Mouse (Mus musculus) limb, embryonic 13.5 days (tissue): ENCODE data around the gene Rai1. TPM values are rescaled to one million over a fixed set of nuclear protein-coding genes. Genes with fewer than 3 reads are reported as not detected.
A peak's percentile ranks its signal among the peaks of the same experiment; 100 is the strongest.

ENCODE experiments used
- ATAC-seq: fragments of 200-750 bp; cut with Nextera tagmentation; 2 replicates; pipeline ENCODE4 v1.8.0; 2017; ENCODE audit warnings: low read depth, moderate number of reproducible peaks, moderate TSS enrichment; ENCODE audit not compliant: low FRiP score
- H3K27ac ChIP-seq: fragments of 300-500 bp; sonication (generic); 2 replicates; pipeline ENCODE4 v1.5.1; 2015; ENCODE audit warnings: inconsistent platforms, mild to moderate bottlenecking, moderate library complexity
- H3K27me3 ChIP-seq: fragments of 300-500 bp; sonication (generic); 2 replicates; pipeline ENCODE4 v1.6.1; 2015; ENCODE audit warnings: mild to moderate bottlenecking, inconsistent platforms
- H3K36me3 ChIP-seq: fragments of 300-500 bp; sonication (generic); 2 replicates; pipeline ENCODE4 v1.6.1; 2015; ENCODE audit warnings: inconsistent platforms, mild to moderate bottlenecking, moderate library complexity
- H3K4me1 ChIP-seq: fragments of 300-500 bp; sonication (generic); 2 replicates; pipeline ENCODE4 v1.6.1; 2015; ENCODE audit warnings: inconsistent platforms
- H3K4me2 ChIP-seq: fragments of 300-500 bp; sonication (generic); replicated peaks from 2 replicates; pipeline ENCODE4 v1.6.1; 2015; ENCODE audit warnings: inconsistent platforms, mild to moderate bottlenecking, moderate library complexity
- H3K4me3 ChIP-seq: fragments of 300-500 bp; sonication (generic); 2 replicates; pipeline ENCODE4 v1.5.1; 2015; ENCODE audit warnings: moderate library complexity, mild to moderate bottlenecking, inconsistent platforms
- H3K9ac ChIP-seq: fragments of 300-500 bp; sonication (generic); 2 replicates; pipeline ENCODE4 v1.6.1; 2015; ENCODE audit warnings: mild to moderate bottlenecking, inconsistent platforms
- H3K9me3 ChIP-seq: fragments of 300-500 bp; sonication (generic); 2 replicates; pipeline ENCODE4 v1.6.1; 2016; ENCODE audit warnings: inconsistent platforms
- WGBS: fragments of 180-500 bp; shearing (Covaris S2); methylation state at CpG from one replicate; pipeline ENCODE4 v1.1.7; 2015; 5-methylcytosine and 5-hydroxymethylcytosine counted together
- microRNA-seq: library from miRNA; unstranded; fragments of <30 nt; microRNA quantifications from one replicate; pipeline ENCODE4, GENCODE M21; 2016
- polyA plus RNA-seq: library from polyadenylated mRNA; unstranded; fragments of >200 nt; fragmentation: Nextera tagmentation; extraction: Ambion mirVana; gene quantifications from 2 replicates; pipeline ENCODE4 v1.2.1, GENCODE M21; 2015

The Rai1 gene
- polyA plus RNA-seq, 1 experiment from 2014 or later, result 27.3 TPM

DNA sequence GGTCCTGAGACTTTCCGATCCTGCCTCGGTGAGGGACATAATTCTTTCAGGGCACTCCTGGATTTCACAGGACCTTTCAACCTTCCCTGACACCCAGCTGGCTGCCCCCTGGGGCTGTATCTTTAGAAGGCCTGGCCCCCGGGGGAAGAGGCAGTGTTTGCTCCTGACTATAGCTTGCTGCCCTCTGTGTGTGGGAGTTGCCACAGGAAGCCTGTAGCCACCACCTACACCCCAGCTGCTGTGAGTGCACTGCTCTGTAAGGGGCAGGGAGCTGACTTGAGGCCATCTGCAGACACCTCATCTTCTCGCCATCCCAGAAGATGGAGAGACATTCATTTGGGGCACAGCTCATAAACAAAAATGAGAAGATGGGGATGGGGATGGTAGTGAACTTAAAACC is 127.1 kb downstream of the Rai1 start:
- Histone ChIP-seq H3K9ac (no peak overlapping the region; the same call in 1 of the 2 replicates), H3K36me3 (peaks cover 24% of the 10 kb centered on the region), H3K4me2 (no peak overlapping the region), H3K9me3 (no peaks in the 10 kb centered on the region), H3K27ac (peak overlapping the region; percentile 23; the same call in 1 of the 2 replicates), H3K4me3 (no peak overlapping the region), H3K4me1 (peaks cover 28% of the 10 kb centered on the region), H3K27me3 (no peaks in the 10 kb centered on the region)
- no peak for ATAC-seq
- WGBS, result 40% methylated on average over 4 of the region's 4 CpGs

DNA sequence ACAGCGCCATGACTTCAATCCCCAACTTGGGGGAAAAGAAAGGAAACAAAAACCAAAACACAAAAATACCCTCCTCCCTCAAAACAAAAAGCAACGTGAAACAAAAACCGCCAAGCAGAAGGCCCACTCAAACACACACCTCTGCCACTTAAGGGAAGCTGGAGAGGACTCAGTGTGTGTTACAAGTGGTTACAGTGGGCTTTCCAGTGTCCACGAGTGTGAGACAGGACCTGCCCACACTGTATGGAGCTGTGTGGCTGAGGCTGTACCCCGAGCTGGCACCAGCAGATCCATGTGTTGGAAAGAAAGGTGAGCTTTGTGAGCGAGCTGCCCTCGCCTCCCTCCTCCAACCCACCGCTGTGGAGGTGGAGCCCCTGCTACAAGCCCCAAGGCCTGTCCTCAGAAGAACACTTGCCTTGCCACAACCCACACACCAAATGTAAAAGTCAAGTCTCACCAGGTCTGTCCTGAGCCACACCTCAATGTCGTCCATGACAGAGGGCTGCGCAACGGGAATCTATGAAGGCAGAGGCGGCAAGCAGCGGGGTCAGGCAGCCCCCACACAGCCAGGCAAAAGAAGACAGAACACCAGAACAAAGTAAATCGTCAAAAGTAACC is 127.7 kb downstream of the Rai1 start:
- Histone ChIP-seq H3K4me3 (no peak overlapping the region), H3K36me3 (peaks cover 29% of the 10 kb centered on the region), H3K27me3 (no peaks in the 10 kb centered on the region), H3K9me3 (no peaks in the 10 kb centered on the region), H3K9ac (no peak overlapping the region), H3K4me2 (no peak overlapping the region), H3K27ac (peak overlapping the region; percentile 23; the same call in 1 of the 2 replicates), H3K4me1 (peaks cover 28% of the 10 kb centered on the region)
- 73% methylated on average over 14 of the region's 14 CpGs for WGBS
- no peak for ATAC-seq

DNA sequence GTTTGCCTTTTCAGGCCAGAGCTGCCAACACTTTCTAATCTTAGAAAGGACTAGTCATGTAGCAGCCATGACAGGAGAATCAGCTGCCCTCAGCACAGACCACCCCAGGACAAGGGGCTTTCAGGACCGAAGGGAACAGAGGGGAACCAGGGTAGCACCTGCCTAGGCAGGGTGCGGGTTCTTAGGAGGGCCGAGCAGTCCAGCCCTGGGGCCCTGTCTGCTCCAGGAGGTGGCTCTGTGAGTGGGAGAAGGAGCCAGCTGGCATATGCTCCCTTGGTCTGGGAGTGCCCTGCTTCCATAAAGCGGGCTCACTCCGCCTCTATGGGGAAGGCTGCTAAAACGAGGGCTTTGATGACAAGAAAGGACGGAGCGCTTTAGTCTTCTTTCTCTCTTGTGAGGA is 128.4 kb downstream of the Rai1 start:
- 67% methylated on average over 8 of the region's 8 CpGs for WGBS
- no peaks in the 10 kb centered on the region for H3K9me3 ChIP-seq
- H3K9ac ChIP-seq, result no peak overlapping the region
- no peaks in the 10 kb centered on the region for H3K27me3 ChIP-seq
- no peak overlapping the region for H3K4me2 ChIP-seq
- ATAC-seq, result no peak
- no peak overlapping the region; the same call in 1 of the 2 replicates for H3K27ac ChIP-seq
- H3K4me3 ChIP-seq, result no peak overlapping the region
- peaks cover 28% of the 10 kb centered on the region for H3K4me1 ChIP-seq
- peaks cover 29% of the 10 kb centered on the region for H3K36me3 ChIP-seq

DNA sequence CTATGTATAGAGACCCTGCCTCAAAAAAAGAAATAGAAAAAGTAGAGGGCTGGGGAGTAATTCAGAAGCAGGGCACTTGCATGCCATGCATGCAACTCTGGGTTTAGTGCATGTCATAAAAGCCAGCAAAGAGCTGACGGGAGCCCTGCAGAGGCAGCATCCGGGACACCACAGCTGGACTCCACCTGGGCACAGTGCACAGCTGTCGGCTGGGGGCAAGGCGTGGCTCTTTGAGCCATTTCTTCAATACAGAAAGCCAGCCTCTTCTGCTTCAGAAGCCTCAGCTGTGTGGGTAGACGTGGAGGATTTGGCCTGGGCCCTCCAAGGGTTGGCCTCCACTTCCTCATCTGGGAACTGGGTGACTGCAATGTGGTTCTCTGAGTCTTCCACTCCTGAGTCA is 130.5 kb downstream of the Rai1 start:
- Histone ChIP-seq H3K4me1 (peaks cover 23% of the 10 kb centered on the region), H3K36me3 (peaks cover 23% of the 10 kb centered on the region), H3K9ac (no peak overlapping the region)

DNA sequence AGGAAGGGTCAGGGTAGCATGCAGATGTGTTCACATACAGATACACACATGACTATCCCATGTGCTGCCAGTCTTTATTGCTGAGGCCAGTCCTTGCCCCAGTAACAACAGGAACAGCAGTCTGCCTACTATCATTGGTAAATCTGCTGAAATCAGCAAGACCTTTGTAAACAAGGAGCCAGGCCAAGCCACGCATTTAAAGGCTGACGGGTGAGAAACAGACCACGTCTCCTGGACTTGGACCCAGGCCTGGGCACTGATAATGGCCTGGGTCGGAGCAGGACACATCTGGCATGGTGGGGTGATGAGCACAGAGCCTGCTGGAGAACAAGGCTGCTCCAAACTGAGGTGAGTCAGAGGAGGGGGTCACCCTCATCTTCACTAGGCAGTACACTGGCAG is 135.7 kb downstream of the Rai1 start:
- Histone ChIP-seq H3K27me3 (no peaks in the 10 kb centered on the region), H3K36me3 (peaks cover 56% of the 10 kb centered on the region), H3K4me1 (no peaks in the 10 kb centered on the region), H3K9ac (no peak overlapping the region), H3K4me2 (no peak overlapping the region), H3K4me3 (no peak overlapping the region), H3K27ac (no peak overlapping the region), H3K9me3 (no peaks in the 10 kb centered on the region)
- ATAC-seq, result no peak
- WGBS, result 82% methylated on average over 4 of the region's 4 CpGs

More for the DNA sequence above, 130.5 kb downstream of the Rai1 start:
- Histone ChIP-seq H3K4me2 (no peak overlapping the region), H3K27ac (no peak overlapping the region), H3K27me3 (no peaks in the 10 kb centered on the region), H3K4me3 (no peak overlapping the region), H3K9me3 (no peaks in the 10 kb centered on the region)
- ATAC-seq, result no peak
- 49% methylated on average over 5 of the region's 5 CpGs for WGBS

DNA sequence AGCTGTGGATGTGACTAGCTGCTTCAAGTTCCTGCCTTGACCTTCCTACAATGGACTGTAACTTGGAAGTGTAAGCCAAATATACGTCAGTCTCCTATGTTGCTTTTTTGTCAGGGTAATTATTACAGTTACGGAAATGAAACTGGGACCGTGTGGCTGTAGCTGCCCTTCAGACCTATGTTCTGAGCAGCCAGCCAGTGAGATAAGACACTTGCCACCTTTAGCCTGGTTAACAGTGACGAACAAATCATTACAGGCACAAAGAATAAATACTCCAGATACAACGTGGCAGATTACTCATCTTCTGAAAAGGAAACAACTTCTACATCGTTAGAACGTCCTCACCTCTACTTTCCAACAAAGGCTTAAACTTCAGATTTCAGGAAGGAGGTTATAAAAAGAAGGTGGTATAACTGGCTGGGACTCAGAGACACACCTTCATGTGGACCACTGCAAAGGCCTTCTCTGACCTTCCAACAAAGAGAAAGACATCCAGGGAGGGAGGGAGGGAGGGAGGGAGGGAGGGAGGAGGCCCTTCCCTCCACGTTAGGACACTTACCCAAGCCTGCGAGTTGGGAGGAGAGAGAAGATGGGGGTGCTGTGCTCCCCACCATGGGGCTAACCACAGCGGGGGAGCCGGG is 139.8 kb downstream of the Rai1 start:
- H3K9me3 ChIP-seq, result no peaks in the 10 kb centered on the region
- 70% methylated on average over 11 of the region's 11 CpGs for WGBS
- no peak overlapping the region for H3K4me3 ChIP-seq
- H3K9ac ChIP-seq, result no peak overlapping the region
- H3K27me3 ChIP-seq, result no peaks in the 10 kb centered on the region
- ATAC-seq, result no peak
- H3K36me3 ChIP-seq, result peaks cover 42% of the 10 kb centered on the region
- no peak overlapping the region for H3K4me2 ChIP-seq
- H3K27ac ChIP-seq, result no peak overlapping the region
- peaks cover 18% of the 10 kb centered on the region for H3K4me1 ChIP-seq

DNA sequence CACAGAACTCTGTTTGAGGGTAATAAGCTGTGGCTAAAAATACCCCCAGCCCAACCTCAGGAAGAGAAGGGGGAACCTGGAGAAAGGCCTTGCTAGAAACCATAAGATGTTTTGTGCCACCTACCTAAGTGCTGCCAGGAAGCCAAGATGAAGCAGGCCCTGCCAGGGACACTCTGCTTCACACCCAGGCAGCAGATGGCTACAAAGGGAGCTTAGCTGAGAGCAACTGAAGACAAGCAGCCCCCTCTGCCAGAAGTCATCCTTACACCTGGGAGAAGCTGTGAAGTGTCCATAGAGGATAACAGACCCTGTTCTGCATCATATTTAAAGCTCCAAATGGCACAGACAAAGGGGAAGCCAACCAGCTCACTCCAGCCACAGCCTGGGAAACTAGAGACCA is 141.3 kb downstream of the Rai1 start:
- H3K4me3 ChIP-seq, result no peak overlapping the region
- no peak for ATAC-seq
- H3K4me2 ChIP-seq, result no peak overlapping the region
- peaks cover 18% of the 10 kb centered on the region for H3K4me1 ChIP-seq
- H3K27me3 ChIP-seq, result no peaks in the 10 kb centered on the region
- H3K36me3 ChIP-seq, result peaks cover 37% of the 10 kb centered on the region
- peaks cover 4% of the 10 kb centered on the region; the same call in 1 of the 2 replicates for H3K9me3 ChIP-seq
- no peak overlapping the region for H3K27ac ChIP-seq
- H3K9ac ChIP-seq, result no peak overlapping the region

DNA sequence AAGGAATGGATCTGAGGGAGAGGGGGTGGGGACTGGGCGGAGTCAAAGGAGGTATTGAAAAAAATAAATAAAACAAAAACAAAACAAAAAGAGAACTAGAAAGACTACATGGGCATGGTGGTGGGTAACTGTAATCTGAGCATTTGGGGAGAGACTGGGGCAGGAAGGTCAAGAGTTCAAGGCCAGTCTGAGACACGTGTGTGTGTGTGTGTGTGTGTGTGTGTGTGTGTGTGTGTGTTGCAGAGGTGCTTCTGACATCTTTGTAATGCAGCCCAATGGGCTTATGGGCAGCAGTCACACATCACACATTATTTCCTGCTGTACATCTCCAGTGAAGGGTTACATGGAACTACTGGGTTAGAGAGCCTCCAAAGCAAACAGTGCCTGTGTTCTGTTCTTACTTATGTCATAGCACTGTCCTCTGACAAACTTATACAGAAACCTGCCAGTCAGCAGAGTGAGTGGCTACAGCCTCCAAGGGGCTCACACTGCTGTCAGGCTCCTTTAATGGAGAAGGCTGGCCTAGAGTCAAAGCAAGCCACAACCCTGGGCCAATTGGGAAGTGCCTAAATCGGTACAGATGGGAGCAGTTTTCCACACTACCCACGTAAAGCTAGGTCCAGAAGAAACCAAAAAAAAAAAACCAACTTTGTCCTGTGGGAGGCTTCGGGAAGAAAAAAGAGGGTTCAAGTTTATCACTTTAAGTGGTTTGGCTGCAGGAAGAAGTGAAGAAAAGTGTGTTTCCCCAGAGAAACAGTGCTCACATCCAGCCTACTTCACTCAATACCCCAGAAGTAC is 143.1 kb downstream of the Rai1 start:
- Histone ChIP-seq H3K27me3 (no peaks in the 10 kb centered on the region), H3K4me3 (no peak overlapping the region), H3K27ac (0 out of 2 replicates have a peak overlapping the region, but pooled peaks have one; percentile 33), H3K36me3 (peaks cover 24% of the 10 kb centered on the region), H3K9me3 (peaks cover 4% of the 10 kb centered on the region; the same call in 1 of the 2 replicates), H3K9ac (no peak overlapping the region), H3K4me1 (peaks cover 30% of the 10 kb centered on the region), H3K4me2 (no peak overlapping the region)
- ATAC-seq, result no peak
- 41% methylated on average over 5 of the region's 5 CpGs for WGBS

Small RNA genes within 50 kb of the gene (microRNA-seq; reads per million reads assigned to microRNA genes)
- gene Mir6921, result 0.52 reads per million
- gene Mir6922, result not detected

Other genes with a start within 250 kb of the Rai1 start
- 38.0 and 39.1 TPM in 2 replicates for gene Med9, start 156.8 kb upstream of the Rai1 start, polyA plus RNA-seq
- 1.9 and 2.2 TPM in 2 replicates for gene Rasd1, start 140.1 kb upstream of the Rai1 start, polyA plus RNA-seq
- gene Pemt, start 58.5 kb upstream of the Rai1 start, polyA plus RNA-seq, result 4.3 and 6.2 TPM in 2 replicates
- 64.5 and 65.7 TPM in 2 replicates for gene Srebf1, start 117.6 kb downstream of the Rai1 start, polyA plus RNA-seq
- gene Tom1l2, start 247.9 kb downstream of the Rai1 start, polyA plus RNA-seq, result 26.4 and 27.9 TPM in 2 replicates
- 1.0 and 1.5 TPM in 2 replicates for gene Drc3, start 248.3 kb downstream of the Rai1 start, polyA plus RNA-seq